Mouse (Mus musculus) erythroblast, embryonic 14.5 days (primary cell): ENCODE data around the gene Hes7. TPM values are rescaled to one million over a fixed set of nuclear protein-coding genes. Genes with fewer than 3 reads are reported as not detected.

Experiments
- H3K27me3 ChIP-seq: 2 replicates; pipeline ENCODE4 v1.6.1; 2012; ENCODE audit warnings: inconsistent platforms; ENCODE audit not compliant: control insufficient read depth
- H3K36me3 ChIP-seq: 2 replicates; pipeline ENCODE4 v1.6.1; 2012; ENCODE audit warnings: mild to moderate bottlenecking, inconsistent platforms; ENCODE audit not compliant: control insufficient read depth
- H3K4me1 ChIP-seq: 2 replicates; pipeline ENCODE4 v1.6.1; 2012; ENCODE audit warnings: inconsistent platforms; ENCODE audit not compliant: control insufficient read depth
- H3K4me3 ChIP-seq: replicated peaks from 2 replicates; pipeline ENCODE3; 2012; ENCODE audit warnings: moderate library complexity, mild to moderate bottlenecking, inconsistent platforms
- H3K9me3 ChIP-seq: 2 replicates; pipeline ENCODE4 v1.6.1; 2012; ENCODE audit warnings: low read length, inconsistent platforms, mixed read lengths; ENCODE audit not compliant: control insufficient read depth
- GATA1 ChIP-seq: IDR thresholded peaks from 2 replicates; pipeline ENCODE4 v1.6.1; 2012; ENCODE audit warnings: low read length, inconsistent platforms, mixed read lengths
- TAL1 ChIP-seq: IDR thresholded peaks from 3 replicates; pipeline ENCODE4 v1.6.1; 2012; ENCODE audit warnings: low read length, inconsistent platforms, mixed read lengths
- polyA plus RNA-seq: library from polyadenylated mRNA; stranded (reverse); fragments of >175 nt; gene quantifications from 2 replicates; pipeline ENCODE4 v1.2.3, GENCODE M21; 2012

Gene Hes7
- polyA plus RNA-seq, 1 experiment = 0.05 TPM

DNA sequence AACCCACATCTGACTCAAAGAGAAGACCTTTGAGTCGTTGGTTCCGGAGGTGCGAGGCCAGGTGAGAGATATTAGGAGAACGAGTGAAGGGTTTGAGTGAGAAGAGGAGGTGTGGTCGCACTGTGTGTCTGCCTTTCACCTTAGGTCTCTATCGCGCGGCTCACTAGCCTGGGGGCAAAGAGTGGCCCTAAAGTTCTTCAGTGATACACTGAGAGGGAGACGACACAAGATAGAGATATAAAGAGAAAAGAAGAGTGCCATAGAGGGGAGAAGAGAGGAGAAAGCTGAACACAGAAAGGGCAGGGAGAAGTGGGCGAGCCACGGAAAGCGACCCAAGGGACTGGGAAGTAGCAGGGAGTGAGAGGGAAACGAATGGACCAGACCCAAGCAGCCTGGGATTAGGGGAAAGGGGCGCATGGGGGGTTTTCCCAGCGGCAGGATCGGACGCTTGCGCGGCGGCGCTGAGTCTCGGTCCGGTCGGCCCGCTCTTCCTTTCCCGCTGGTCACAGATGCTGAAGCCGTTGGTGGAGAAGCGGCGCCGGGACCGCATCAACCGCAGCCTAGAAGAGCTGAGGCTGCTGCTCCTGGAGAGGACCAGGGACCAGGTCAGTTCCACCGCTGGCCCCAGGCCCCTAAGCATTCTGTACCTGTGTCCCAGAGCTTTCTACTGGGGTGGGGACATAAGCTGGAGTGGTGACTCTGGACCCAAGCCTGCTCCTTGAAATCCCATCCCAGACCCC, 967 bp downstream of the Hes7 start:
- H3K4me1 ChIP-seq = peaks cover 79% of the 10 kb centered on the region
- peak overlapping the region; percentile 82 for H3K4me3 ChIP-seq
- peaks cover 66% of the 10 kb centered on the region for H3K27me3 ChIP-seq
- H3K36me3 ChIP-seq = no peaks in the 10 kb centered on the region
- TF ChIP-seq GATA1 (no peak), TAL1 (no peak)
- H3K9me3 ChIP-seq = no peaks in the 10 kb centered on the region; the same call in 1 of the 2 replicates

GRCm38 (mm10) chr11:69121741-69122335, 1.6 kb downstream of the Hes7 start:
- Histone ChIP-seq H3K9me3 (no peaks in the 10 kb centered on the region; the same call in 1 of the 2 replicates), H3K27me3 (peaks cover 64% of the 10 kb centered on the region), H3K36me3 (no peaks in the 10 kb centered on the region), H3K4me1 (peaks cover 83% of the 10 kb centered on the region), H3K4me3 (peak overlapping the region; percentile 82)
- TF ChIP-seq GATA1 (no peak), TAL1 (no peak)

GRCm38 (mm10) chr11:69122336-69122951, 2.2 kb downstream of the Hes7 start, which contains the start of gene 9130213A22Rik:
Gene 9130213A22Rik (minus strand): TSS chr11:69122589.
- Histone ChIP-seq H3K4me1 (peaks cover 81% of the 10 kb centered on the region), H3K4me3 (peak within 1 kb of the TSS; percentile 82), H3K36me3 (no peaks in the 10 kb centered on the region), H3K9me3 (no peaks in the 10 kb centered on the region; the same call in 1 of the 2 replicates), H3K27me3 (peaks cover 63% of the 10 kb centered on the region)
- no peak for TF ChIP-seq TAL1
- no peak for TF ChIP-seq GATA1

GRCm38 (mm10) chr11:69123056-69123692, 3.0 kb downstream of the Hes7 start:
- TF ChIP-seq TAL1 = no peak
- TF ChIP-seq GATA1 = no peak
- H3K9me3 ChIP-seq = no peaks in the 10 kb centered on the region; the same call in 1 of the 2 replicates
- H3K36me3 ChIP-seq = no peaks in the 10 kb centered on the region
- H3K27me3 ChIP-seq = peaks cover 60% of the 10 kb centered on the region
- H3K4me3 ChIP-seq = peak overlapping the region; percentile 82
- peaks cover 73% of the 10 kb centered on the region for H3K4me1 ChIP-seq

- Histone ChIP-seq H3K4me1 (peaks cover 67% of the 10 kb centered on the region), H3K4me3 (peak overlapping the region; percentile 82), H3K27me3 (peaks cover 59% of the 10 kb centered on the region), H3K36me3 (no peaks in the 10 kb centered on the region), H3K9me3 (no peaks in the 10 kb centered on the region; the same call in 1 of the 2 replicates)
- no peak for TF ChIP-seq GATA1
- TF ChIP-seq TAL1 = no peak
Measured at GRCm38 (mm10) chr11:69123693-69124497, 3.7 kb downstream of the Hes7 start.

DNA sequence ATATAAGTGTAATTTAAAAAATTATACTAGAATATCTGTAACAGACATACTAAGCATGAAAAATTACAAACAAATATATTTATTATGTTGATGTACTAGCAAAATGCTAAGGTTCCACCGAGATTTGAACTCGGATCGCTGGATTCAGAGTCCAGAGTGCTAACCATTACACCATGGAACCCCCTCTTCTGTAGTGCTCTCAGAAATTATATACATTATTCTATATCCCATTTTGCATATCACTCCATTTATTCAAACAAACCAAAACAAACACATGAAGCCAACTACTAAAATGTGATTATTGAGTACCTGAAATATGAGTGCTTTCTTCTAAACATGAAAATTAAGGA, 4.3 kb downstream of the Hes7 start:
- no peak for TF ChIP-seq TAL1
- no peak for TF ChIP-seq GATA1
- Histone ChIP-seq H3K4me1 (peaks cover 61% of the 10 kb centered on the region), H3K36me3 (no peaks in the 10 kb centered on the region), H3K27me3 (peaks cover 54% of the 10 kb centered on the region), H3K4me3 (peak overlapping the region; percentile 82), H3K9me3 (no peaks in the 10 kb centered on the region; the same call in 1 of the 2 replicates)

GRCm38 (mm10) chr11:69125041-69125851, 5.0 kb downstream of the Hes7 start:
- H3K9me3 ChIP-seq = no peaks in the 10 kb centered on the region; the same call in 1 of the 2 replicates
- peak overlapping the region; percentile 82 for H3K4me3 ChIP-seq
- H3K27me3 ChIP-seq = peaks cover 50% of the 10 kb centered on the region
- H3K36me3 ChIP-seq = no peaks in the 10 kb centered on the region
- no peak for TF ChIP-seq GATA1
- TF ChIP-seq TAL1 = no peak
- peaks cover 55% of the 10 kb centered on the region for H3K4me1 ChIP-seq

DNA sequence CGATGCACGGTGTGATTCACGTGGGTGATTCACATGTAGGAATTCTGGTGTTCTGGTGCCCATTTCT, 5.5 kb downstream of the Hes7 start, which contains the start of gene Aloxe3:
Gene Aloxe3, plus strand, starts transcription at position 45 of the 67 bp plus-strand sequence.
- H3K4me3 ChIP-seq = peak within 1 kb of the TSS; percentile 82
- H3K9me3 ChIP-seq = no peaks in the 10 kb centered on the region; the same call in 1 of the 2 replicates
- H3K4me1 ChIP-seq = peaks cover 51% of the 10 kb centered on the region
- H3K27me3 ChIP-seq = peaks cover 46% of the 10 kb centered on the region
- no peak for TF ChIP-seq TAL1
- no peak for TF ChIP-seq GATA1
- no peaks in the 10 kb centered on the region for H3K36me3 ChIP-seq
